Mouse (Mus musculus): Measurements from ENCODE around the gene Ldha. TPM values are rescaled to one million over a fixed set of nuclear protein-coding genes. Genes with fewer than 3 reads are reported as not detected.
"Not testable (repeated sequence)": the region's sequence is repeated elsewhere in the genome, so short reads cannot be mapped to it uniquely, and the experiment has no call there.

The Ldha gene
- 2,560 and 3,667 TPM in 2 replicates for polyA plus RNA-seq (2016; fragmentation: Nextera tagmentation; extraction: Ambion mirVana)

DNA sequence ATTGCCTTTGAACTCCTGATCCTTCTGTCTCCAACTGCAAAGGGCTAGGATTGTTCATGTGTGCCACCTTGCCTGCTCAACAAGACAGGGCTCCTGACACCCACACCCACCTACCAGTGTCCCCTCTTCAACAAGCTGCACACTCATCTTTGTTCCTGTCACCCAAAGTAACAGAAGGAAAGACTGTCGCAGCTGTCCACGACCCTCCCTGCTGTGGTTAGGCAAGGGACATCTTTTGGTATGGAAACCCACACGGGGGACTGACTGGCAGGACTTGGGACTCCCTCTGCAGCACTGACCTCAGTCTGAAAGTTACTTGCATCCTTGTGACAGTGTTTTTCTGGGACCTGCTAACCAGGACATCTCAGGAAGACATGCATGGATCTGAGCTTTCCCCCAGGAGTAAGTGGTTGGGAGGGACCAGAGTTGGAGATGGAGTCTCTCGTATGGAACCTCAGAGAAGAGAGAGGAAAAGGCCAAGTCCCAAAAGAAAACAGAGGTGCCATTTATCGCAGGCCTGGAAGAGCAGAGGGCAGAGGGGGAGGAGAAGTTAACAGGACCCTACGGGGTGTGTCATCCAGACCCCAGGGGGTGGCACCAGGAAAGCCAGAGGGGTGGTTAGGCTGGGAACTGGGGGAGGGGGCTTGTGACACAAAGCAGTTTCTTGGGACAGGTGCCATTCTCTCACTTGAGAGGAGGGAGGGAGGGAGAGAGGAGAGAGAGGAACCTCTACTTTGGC is at the start of gene Ldha:
Gene Ldha, plus strand, starts transcription at position 689 of the 739 bp plus-strand sequence.
- no peaks in the 10 kb centered on the region for H3K9me3 ChIP-seq (replicated peaks)
- H3K36me3 ChIP-seq: no peaks in the 10 kb centered on the region
- peaks cover 37% of the 10 kb centered on the region for H3K27me3 ChIP-seq (ENCODE audit: low read depth, poor library complexity, severe bottlenecking)
- no peak within 1 kb of the TSS for H3K4me3 ChIP-seq
- no peak within 1 kb of the TSS for H3K27ac ChIP-seq (replicated peaks)
- no peak for DNase-seq (ENCODE audit: low spot score)
- 26% methylated on average over 6 of the region's 6 CpGs for WGBS
- H3K4me1 ChIP-seq: peaks cover 57% of the 10 kb centered on the region

- no peaks in the 10 kb centered on the region for H3K9me3 ChIP-seq (replicated peaks)
- H3K4me1 ChIP-seq: peaks cover 25% of the 10 kb centered on the region
- no peaks in the 10 kb centered on the region for H3K27me3 ChIP-seq (ENCODE audit: low read depth, poor library complexity, severe bottlenecking)
- WGBS: 88% methylated on average over 4 of the region's 4 CpGs
- no peak overlapping the region for H3K27ac ChIP-seq (replicated peaks)
- peaks cover 25% of the 10 kb centered on the region for H3K36me3 ChIP-seq
- H3K4me3 ChIP-seq: no peak overlapping the region
- no peak for DNase-seq (ENCODE audit: low spot score)
Measured at GRCm38 (mm10) chr7:46793871-46794270, 47.4 kb upstream of the Ldha start.

- Histone ChIP-seq H3K36me3 (peaks cover 24% of the 10 kb centered on the region), H3K9me3 (replicated peaks) (no peaks in the 10 kb centered on the region), H3K4me1 (peaks cover 25% of the 10 kb centered on the region), H3K4me3 (peak within 1 kb of the TSS; percentile 87), H3K27me3 (ENCODE audit: low read depth, poor library complexity, severe bottlenecking) (no peaks in the 10 kb centered on the region), H3K27ac (replicated peaks) (peak within 1 kb of the TSS; percentile 94)
- under 1% methylated on average over 75 of the region's 75 CpGs for WGBS
- DNase-seq (ENCODE audit: low spot score): peak; percentile 97
Measured at GRCm38 (mm10) chr7:46795287-46796205, 45.7 kb upstream of the Ldha start, which contains the start of the genes Hps5 and Gtf2h1. Hps5 (minus strand) TSS chr7:46796064. Gtf2h1 (plus strand) TSS chr7:46796103.

DNA sequence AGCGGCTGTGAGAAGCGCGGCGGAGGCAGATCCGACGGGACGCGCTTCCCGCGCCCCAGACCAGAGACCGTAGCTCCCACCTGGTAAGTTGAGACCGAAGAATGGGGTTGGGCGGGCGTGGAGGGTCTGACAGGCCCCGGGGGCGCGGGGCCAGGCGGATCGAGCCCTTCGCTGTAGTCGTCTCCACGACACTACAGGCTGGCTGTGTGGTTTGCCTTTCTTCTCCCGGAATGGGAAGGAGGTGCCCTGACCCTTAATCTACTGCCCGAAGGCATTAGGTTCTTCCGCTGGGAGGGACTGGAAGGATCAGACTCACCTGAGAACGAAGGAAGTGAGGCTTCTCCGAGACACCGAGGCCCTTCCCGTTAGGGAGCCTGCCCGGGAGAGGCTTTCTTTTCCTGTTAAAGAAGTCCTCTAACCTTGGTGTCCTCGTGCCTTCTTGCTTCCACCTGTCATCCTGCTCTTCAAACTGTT is 45.0 kb upstream of the Ldha start:
- Histone ChIP-seq H3K36me3 (peaks cover 28% of the 10 kb centered on the region), H3K27ac (replicated peaks) (peak overlapping the region; percentile 94), H3K4me3 (peak overlapping the region; percentile 87), H3K27me3 (ENCODE audit: low read depth, poor library complexity, severe bottlenecking) (no peaks in the 10 kb centered on the region), H3K4me1 (peaks cover 25% of the 10 kb centered on the region), H3K9me3 (replicated peaks) (no peaks in the 10 kb centered on the region)
- under 1% methylated on average over 31 of the region's 31 CpGs for WGBS
- DNase-seq (ENCODE audit: low spot score): no peak

- H3K27me3 ChIP-seq (ENCODE audit: low read depth, poor library complexity, severe bottlenecking): no peaks in the 10 kb centered on the region
- peak overlapping the region; percentile 87 for H3K4me3 ChIP-seq
- H3K4me1 ChIP-seq: peaks cover 25% of the 10 kb centered on the region
- no peak overlapping the region for H3K27ac ChIP-seq (replicated peaks)
- H3K9me3 ChIP-seq (replicated peaks): no peaks in the 10 kb centered on the region
- DNase-seq (ENCODE audit: low spot score): no peak
- H3K36me3 ChIP-seq: peaks cover 33% of the 10 kb centered on the region
- WGBS: 52% methylated on average over 6 of the region's 6 CpGs
Measured at GRCm38 (mm10) chr7:46796779-46797178, 44.5 kb upstream of the Ldha start.

DNA sequence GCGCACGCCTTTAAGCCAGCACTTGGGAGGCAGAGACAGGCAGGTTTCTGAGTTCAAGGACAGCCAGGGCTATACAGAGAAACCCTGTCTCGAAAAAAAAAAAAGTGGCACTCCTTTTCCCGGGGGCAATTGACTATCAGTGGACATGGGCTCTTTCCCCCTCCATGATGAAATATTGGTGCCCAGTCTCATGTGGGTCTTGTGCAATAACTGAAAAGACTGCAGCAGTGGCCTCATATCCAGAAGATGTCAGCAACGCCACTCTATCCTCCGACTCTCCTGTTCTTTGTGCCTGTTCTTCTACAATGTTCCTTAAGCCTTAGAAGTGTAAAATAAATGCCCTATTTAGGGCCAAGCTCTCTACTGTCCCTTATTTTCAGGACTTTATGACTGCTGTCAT is 30.9 kb upstream of the Ldha start:
- Histone ChIP-seq H3K4me1 (no peaks in the 10 kb centered on the region), H3K4me3 (no peak overlapping the region), H3K36me3 (peaks cover 98% of the 10 kb centered on the region), H3K27me3 (ENCODE audit: low read depth, poor library complexity, severe bottlenecking) (no peaks in the 10 kb centered on the region), H3K27ac (replicated peaks) (no peak overlapping the region), H3K9me3 (replicated peaks) (no peaks in the 10 kb centered on the region)
- no peak for DNase-seq (ENCODE audit: low spot score)
- WGBS: 92% methylated on average over 6 of the region's 6 CpGs

DNA sequence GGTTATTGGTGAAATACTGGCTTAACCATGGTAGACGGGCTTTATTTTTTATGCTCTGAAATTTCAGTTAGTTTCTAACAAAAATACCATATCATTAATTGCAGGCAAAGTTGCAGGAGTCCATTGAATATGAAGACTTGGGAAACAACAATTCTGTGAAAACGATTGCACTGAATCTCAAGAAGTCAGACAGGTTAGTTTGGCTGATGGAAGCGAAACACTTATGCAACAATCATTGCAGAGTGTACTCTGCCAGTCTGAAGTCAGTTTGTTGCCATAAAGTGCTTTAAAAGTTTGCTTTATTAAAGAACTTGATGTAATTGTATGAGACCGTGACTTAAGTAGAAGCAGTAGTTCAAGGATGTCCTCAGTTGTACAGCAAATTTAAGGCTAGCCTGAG is 27.3 kb upstream of the Ldha start:
- Histone ChIP-seq H3K4me1 (no peaks in the 10 kb centered on the region), H3K4me3 (no peak overlapping the region), H3K9me3 (replicated peaks) (no peaks in the 10 kb centered on the region), H3K27me3 (ENCODE audit: low read depth, poor library complexity, severe bottlenecking) (no peaks in the 10 kb centered on the region), H3K36me3 (peaks cover 97% of the 10 kb centered on the region), H3K27ac (replicated peaks) (no peak overlapping the region)
- no peak for DNase-seq (ENCODE audit: low spot score)
- WGBS: 91% methylated on average over 4 of the region's 4 CpGs

- DNase-seq (ENCODE audit: low spot score); H3K4me1 ChIP-seq; H3K27me3 ChIP-seq (ENCODE audit: low read depth, poor library complexity, severe bottlenecking); H3K9me3 ChIP-seq (replicated peaks); H3K27ac ChIP-seq (replicated peaks); H3K4me3 ChIP-seq: not testable (repeated sequence)
- H3K36me3 ChIP-seq: peaks cover 76% of the 10 kb centered on the region
- WGBS: 91% methylated on average over 15 of the region's 15 CpGs
Measured at GRCm38 (mm10) chr7:46820876-46821632, 20.2 kb upstream of the Ldha start.

- no peak overlapping the region for H3K4me3 ChIP-seq
- WGBS: 83% methylated on average over 20 of the region's 20 CpGs
Measured at GRCm38 (mm10) chr7:46827046-46827802, 14.1 kb upstream of the Ldha start.

GRCm38 (mm10) chr7:46827803-46828184 is 13.5 kb upstream of the Ldha start:
- WGBS: 91% methylated on average over 2 of the region's 2 CpGs
- Histone ChIP-seq H3K27me3 (ENCODE audit: low read depth, poor library complexity, severe bottlenecking) (no peaks in the 10 kb centered on the region), H3K9me3 (replicated peaks) (no peaks in the 10 kb centered on the region), H3K4me1 (peaks cover 8% of the 10 kb centered on the region), H3K27ac (replicated peaks) (no peak overlapping the region), H3K36me3 (peaks cover 16% of the 10 kb centered on the region), H3K4me3 (no peak overlapping the region)
- no peak for DNase-seq (ENCODE audit: low spot score)

More at GRCm38 (mm10) chr7:46827046-46827802, 14.1 kb upstream of the Ldha start:
- Histone ChIP-seq H3K9me3 (replicated peaks) (no peaks in the 10 kb centered on the region), H3K27ac (replicated peaks) (no peak overlapping the region), H3K27me3 (ENCODE audit: low read depth, poor library complexity, severe bottlenecking) (no peaks in the 10 kb centered on the region), H3K4me1 (peaks cover 8% of the 10 kb centered on the region), H3K36me3 (peaks cover 22% of the 10 kb centered on the region)
- no peak for DNase-seq (ENCODE audit: low spot score)

GRCm38 (mm10) chr7:46829911-46830310 is 11.4 kb upstream of the Ldha start:
- Histone ChIP-seq H3K9me3 (replicated peaks) (no peaks in the 10 kb centered on the region), H3K27me3 (ENCODE audit: low read depth, poor library complexity, severe bottlenecking) (no peaks in the 10 kb centered on the region), H3K4me3 (no peak overlapping the region), H3K27ac (replicated peaks) (no peak overlapping the region), H3K36me3 (no peaks in the 10 kb centered on the region), H3K4me1 (peaks cover 15% of the 10 kb centered on the region)
- WGBS: 93% methylated on average over 12 of the region's 12 CpGs
- no peak for DNase-seq (ENCODE audit: low spot score)
